Mouse (Mus musculus) neural tube, embryonic 10.5 days (tissue): ENCODE results near the gene Catip.
"Not testable (repeated sequence)": the region's sequence is repeated elsewhere in the genome, so short reads cannot be mapped to it uniquely, and the experiment has no call there.

Experiments
- DNase-seq: peaks from one replicate; pipeline ENCODE4 v3.0.0-alpha.2; 2017; ENCODE audit warnings: low spot score; ENCODE audit errors: extremely low spot score

Catip gene

GRCm38 (mm10) chr1:74383385-74383784 lies 21.5 kb downstream of the Catip start:
- DNase-seq = no peak

- no peak for DNase-seq
Observed at GRCm38 (mm10) chr1:74384525-74384924, 22.6 kb downstream of the Catip start.

GRCm38 (mm10) chr1:74385064-74385463 lies 23.2 kb downstream of the Catip start:
- no peak for DNase-seq

- DNase-seq = no peak
Observed at GRCm38 (mm10) chr1:74385531-74385930, 23.6 kb downstream of the Catip start.

GRCm38 (mm10) chr1:74386363-74386713 lies 24.4 kb downstream of the Catip start:
- no peak for DNase-seq

- peak; percentile 100 for DNase-seq
Observed at GRCm38 (mm10) chr1:74386714-74387385, 24.9 kb downstream of the Catip start.

GRCm38 (mm10) chr1:74387386-74387988 lies 25.6 kb downstream of the Catip start:
- DNase-seq = no peak

GRCm38 (mm10) chr1:74388398-74388920 lies 26.6 kb downstream of the Catip start:
- no peak for DNase-seq

- peak; percentile 38 for DNase-seq
Observed at GRCm38 (mm10) chr1:74389831-74390286, 28.0 kb downstream of the Catip start.

- DNase-seq = peak; percentile 66
Observed at GRCm38 (mm10) chr1:74390287-74390906, 28.5 kb downstream of the Catip start.

GRCm38 (mm10) chr1:74390924-74391748 lies 29.2 kb downstream of the Catip start, which contains the start of gene Ctdsp1:
Gene Ctdsp1 (plus strand): TSS chr1:74391509.
- peak; percentile 97 for DNase-seq

GRCm38 (mm10) chr1:74391844-74392441 lies 30.0 kb downstream of the Catip start:
- peak; percentile 69 for DNase-seq

GRCm38 (mm10) chr1:74392446-74392994 lies 30.6 kb downstream of the Catip start:
- DNase-seq = no peak

GRCm38 (mm10) chr1:74393010-74393409 lies 31.1 kb downstream of the Catip start:
- DNase-seq = no peak

GRCm38 (mm10) chr1:74393697-74394096 lies 31.8 kb downstream of the Catip start:
- DNase-seq = no peak

- DNase-seq = no peak
Observed at GRCm38 (mm10) chr1:74394311-74394710, 32.4 kb downstream of the Catip start.

GRCm38 (mm10) chr1:74394858-74395257 lies 33.0 kb downstream of the Catip start:
- no peak for DNase-seq

GRCm38 (mm10) chr1:74395290-74395689 lies 33.4 kb downstream of the Catip start:
- DNase-seq = no peak

- not testable (repeated sequence) for DNase-seq
Observed at GRCm38 (mm10) chr1:74396456-74397222, 34.7 kb downstream of the Catip start.
